Mouse (Mus musculus) brain, adult 2 months (tissue): Measurements from ENCODE around the gene Sigirr.

Experiments
- DNase-seq: peaks from one replicate; pipeline ENCODE4 v3.0.0; 2011; ENCODE audit warnings: low read depth, low spot score

Sigirr gene

GRCm38 (mm10) chr7:141097177-141097576 is 3.2 kb downstream of the Sigirr start:
- no peak for DNase-seq

DNA sequence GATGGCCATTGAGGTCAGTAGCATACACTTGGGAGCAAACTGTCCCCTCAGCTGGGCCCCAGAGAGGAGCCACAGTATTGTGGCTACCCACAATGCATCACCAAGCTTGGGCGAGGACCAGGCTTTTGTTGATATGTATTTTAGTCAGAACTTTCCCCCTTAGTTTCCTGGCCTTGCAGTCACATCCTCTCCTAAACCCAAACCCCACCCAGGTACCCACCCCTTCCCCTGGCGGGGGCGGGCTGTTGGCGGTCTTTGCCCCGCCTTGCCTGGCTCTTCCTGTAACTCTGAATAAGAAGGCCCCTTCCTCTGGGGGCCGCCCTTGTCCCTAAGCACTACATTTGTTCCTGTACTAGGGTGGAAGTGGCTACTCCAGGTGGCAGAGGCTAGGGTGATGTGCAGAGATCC is 3.7 kb downstream of the Sigirr start:
- DNase-seq: no peak

DNA sequence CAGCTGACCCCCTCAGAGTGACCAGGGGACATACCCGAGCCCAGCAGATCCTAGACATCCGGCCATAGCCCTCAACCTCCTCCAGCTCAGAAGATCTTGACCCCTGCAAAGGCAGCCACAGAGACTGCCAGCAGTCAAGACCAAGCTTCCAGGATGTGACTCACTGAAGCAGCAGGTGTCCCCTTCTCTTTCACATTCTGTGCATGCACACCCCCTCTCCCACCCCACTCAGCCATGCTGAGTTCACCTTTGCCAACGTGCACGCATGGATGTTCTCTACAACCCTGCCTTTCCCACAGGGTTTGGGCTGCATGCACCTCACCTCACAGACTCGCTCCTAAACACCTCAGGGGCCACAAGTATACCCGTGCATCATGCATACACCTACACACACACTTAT is 4.4 kb downstream of the Sigirr start:
- peak; percentile 29 for DNase-seq

GRCm38 (mm10) chr7:141094487-141095205 is 5.7 kb downstream of the Sigirr start:
- DNase-seq: no peak

DNA sequence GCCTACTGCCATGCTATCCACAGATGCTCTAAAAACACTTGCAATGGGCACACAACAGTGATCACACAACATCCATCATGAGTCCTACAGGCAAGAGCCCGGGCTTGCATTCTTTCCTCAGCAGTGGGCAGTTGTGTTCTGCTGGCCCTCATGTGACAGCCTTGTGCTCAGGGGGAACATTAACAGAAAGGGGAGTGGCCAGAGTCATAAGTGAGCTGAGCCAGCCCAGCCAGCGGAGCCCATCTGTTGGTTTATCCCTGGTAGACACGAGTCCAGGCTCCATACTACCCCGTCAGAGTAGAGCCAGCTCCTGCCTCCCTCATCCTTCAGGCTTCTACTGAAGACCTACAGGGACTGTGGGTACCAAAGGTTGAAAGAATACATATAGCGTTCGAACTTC is 6.4 kb downstream of the Sigirr start:
- no peak for DNase-seq

- DNase-seq: peak; percentile 84
These were observed 8.2 kb downstream of the Sigirr start for GRCm38 (mm10) chr7:141092051-141092735.

- no peak for DNase-seq
These were observed 10.1 kb downstream of the Sigirr start for GRCm38 (mm10) chr7:141090228-141090627.

GRCm38 (mm10) chr7:141088473-141088872 is 11.9 kb downstream of the Sigirr start:
- DNase-seq: no peak

GRCm38 (mm10) chr7:141087894-141088293 is 12.5 kb downstream of the Sigirr start:
- no peak for DNase-seq

GRCm38 (mm10) chr7:141079481-141080449 is 20.6 kb downstream of the Sigirr start:
- no peak for DNase-seq

GRCm38 (mm10) chr7:141078876-141079275 is 21.5 kb downstream of the Sigirr start:
- DNase-seq: no peak

GRCm38 (mm10) chr7:141077841-141078240 is 22.5 kb downstream of the Sigirr start, which contains the start of gene Pkp3:
TSS of gene Pkp3 (plus strand) at chr7:141078218.
- DNase-seq: no peak

DNA sequence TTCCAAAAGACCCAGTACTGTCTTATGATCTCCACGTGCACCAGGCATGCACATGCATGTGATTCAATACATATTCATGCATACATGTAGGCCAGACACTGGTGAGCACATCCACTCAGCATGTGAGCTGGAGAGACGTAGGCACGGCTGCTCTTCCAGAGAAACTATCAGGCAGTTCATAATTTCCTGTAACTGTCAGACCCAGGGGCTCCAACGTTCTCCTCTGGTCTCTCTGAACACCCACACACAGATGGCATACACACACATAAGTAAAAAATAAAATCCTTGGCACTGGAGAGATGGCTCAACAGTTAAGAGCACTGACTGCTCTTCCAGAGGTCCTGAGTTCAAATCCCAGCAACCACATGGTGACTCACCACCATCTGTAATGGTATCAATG is 26.6 kb downstream of the Sigirr start:
- peak; percentile 27 for DNase-seq

DNA sequence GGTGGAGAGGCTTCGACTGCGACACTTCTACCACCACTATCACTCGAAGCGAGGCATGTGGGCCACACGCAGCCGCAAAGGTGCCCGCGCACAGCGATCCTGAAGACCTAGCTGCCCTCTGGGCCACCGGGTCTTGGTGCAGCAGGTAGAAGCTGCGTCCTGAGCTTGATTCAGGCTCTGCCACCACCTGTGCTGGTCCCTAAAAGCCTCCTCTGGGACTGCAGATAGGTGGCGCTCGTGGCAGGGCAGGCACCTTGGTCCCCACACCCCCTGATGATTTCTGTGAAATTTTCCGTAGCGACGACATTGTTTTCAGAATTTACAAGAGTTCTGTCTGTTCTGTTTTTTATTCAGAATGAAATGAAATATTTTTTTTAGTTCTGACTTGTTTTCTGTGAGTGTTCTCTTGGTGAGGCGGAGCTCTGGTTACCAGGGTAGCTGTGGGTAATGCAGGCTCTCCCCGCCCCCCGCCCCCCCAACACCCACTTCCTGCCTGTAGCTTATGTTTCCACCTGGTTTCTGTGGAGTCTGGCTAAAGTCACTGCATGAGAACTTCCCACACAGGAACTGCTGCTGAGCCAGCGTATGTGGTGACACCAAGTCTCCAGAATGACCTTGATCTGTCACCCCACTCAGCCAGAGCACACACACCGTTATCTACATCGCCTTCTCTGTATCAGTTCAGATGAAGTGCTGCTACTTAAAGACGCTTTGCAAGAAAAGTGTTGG is 28.2 kb downstream of the Sigirr start:
- peak; percentile 65 for DNase-seq

DNA sequence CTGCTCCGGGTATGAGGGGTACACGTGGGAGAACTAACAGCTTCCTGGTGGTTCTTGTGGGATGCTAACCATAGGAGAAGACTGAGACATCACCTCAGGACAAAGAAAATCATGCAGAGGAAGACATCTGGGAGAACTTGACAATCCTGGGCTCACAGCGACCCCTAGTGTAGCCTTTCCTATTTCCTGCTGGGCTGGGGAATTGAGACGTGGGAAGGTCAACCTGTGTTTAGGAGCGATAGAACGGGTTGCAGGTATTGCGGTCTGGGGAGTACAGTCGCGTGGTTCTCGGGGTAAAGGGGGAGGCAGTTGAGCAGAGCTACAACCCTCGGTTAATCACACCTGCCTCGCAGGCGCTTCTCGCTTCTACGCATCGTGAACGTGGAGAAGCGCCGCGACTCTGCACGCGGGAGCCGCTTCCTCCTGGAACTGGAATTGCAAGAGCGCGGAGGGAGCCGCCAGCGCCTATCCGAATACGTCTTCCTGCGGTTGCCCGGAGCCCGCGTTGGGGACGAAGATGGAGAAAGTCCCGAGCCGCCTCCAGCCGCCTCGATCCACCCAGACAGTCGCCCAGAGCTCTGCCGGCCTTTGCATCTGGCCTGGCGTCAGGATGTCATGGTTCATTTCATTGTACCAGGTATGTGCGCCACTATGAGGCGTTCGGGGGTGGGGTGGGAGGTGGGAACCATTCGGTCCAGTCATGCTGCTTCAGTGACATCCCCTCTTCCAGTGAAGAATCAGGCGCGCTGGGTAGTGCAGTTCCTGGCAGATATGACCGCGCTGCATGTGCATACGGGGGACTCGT is 30.1 kb downstream of the Sigirr start:
- DNase-seq: peak; percentile 94

DNA sequence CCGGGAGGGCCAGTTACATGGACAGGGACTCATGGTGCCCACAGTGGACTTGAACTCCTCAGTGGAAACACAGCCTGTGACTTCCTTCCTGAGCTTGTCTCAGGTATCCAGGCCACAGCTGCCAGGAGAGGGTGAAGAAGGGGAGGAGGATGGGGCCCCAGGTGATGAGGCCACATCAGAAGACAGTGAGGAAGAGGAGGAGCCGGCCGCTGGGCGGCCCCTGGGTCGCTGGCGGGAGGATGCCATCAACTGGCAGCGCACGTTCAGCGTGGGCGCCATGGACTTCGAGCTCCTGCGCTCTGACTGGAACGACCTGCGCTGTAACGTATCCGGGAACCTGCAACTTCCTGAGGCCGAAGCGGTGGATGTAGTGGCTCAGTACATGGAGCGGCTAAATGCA is 32.0 kb downstream of the Sigirr start:
- no peak for DNase-seq

DNA sequence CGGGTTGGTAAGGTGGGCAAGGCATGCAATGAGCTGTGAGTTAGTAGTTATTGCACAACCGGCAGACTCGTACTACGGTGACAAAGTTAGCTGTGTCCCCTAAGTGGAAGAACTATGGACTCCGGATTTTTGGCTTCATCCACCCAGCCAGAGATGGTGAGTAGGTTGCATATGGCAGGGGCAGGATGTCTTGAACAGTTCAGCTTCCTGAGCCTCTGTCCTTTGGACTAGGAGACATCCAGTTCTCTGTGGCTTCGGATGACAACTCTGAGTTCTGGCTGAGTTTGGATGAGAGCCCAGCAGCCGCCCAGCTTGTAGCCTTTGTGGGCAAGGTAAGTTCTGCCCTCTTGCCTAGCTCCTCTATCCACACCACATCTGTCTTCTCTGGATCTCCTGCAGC is 35.8 kb downstream of the Sigirr start:
- DNase-seq: no peak

- DNase-seq: no peak
These were observed 36.2 kb downstream of the Sigirr start for GRCm38 (mm10) chr7:141064175-141064574.

GRCm38 (mm10) chr7:141063353-141063752 is 37.0 kb downstream of the Sigirr start:
- peak; percentile 57 for DNase-seq

DNA sequence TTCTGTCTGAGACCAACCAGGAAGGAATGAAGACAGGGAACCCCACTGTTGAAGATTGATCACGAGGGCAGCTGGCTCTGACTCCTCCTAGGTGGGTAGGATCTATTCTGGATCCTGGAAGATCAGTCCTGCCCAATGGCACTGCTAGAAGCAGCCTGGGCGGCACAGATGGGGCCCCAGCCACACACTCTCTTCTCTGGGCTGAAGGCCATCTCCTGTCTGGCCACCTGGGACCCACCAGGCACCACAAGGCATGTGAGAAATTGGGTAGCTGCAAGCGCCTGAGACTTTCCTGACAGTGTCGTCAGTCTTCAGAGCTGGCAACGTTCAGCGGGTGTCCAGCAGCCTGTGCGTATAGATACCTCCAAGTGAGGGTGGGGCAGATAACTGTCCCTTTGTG is 37.8 kb downstream of the Sigirr start:
- DNase-seq: peak; percentile 89
